Mouse (Mus musculus) thymus, postnatal 0 days (tissue): ENCODE data around the gene Ubox5. TPM values are rescaled to one million over a fixed set of nuclear protein-coding genes. Genes with fewer than 3 reads are reported as not detected.

Experiments
- DNase-seq: peaks from one replicate; pipeline ENCODE4 v3.0.0-alpha.2; 2015; ENCODE audit warnings: low spot score
- polyA plus RNA-seq: library from polyadenylated mRNA; unstranded; fragments of >200 nt; fragmentation: Nextera tagmentation; extraction: Ambion mirVana; gene quantifications from 2 replicates; pipeline ENCODE4 v1.2.1, GENCODE M21; 2015

Ubox5 gene
- polyA plus RNA-seq, 1 experiment from 2014 or later: 9.3 TPM

DNA sequence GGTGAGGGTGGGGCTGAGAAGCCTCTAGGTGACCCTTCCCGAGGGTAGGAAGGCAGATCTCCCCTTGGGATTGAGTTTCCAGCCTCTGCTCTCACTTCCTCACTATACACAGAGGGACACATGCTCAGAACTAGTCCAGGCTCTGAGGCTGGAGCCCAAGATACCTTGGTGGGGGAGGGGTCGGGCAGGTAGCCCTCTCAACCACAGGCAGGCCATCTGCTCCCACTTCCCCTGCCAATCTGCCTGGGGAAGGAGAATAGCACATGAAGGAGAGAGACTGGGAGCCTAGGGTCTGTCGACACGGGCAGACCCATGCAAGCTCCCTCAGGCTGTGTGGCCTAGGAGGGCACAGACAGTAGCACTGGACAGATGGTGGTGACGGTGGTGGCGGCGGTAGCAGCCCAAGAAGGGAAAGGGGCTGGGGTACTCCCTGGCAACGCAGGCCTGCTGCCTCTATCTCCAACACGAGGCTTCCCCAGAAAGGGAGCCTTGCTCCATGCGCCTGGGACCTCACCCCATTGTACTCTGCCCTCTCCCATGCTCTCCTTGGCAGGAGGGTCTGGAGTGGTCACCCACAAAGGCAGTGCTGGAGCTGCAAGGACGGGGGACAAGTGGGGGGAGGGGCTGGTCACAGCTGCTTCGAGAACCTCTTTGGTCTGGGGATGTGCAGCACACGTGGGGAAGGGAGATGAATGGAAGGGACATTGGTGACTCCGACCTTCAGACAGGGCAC is 4.3 kb upstream of the Ubox5 start:
- DNase-seq: no peak

DNA sequence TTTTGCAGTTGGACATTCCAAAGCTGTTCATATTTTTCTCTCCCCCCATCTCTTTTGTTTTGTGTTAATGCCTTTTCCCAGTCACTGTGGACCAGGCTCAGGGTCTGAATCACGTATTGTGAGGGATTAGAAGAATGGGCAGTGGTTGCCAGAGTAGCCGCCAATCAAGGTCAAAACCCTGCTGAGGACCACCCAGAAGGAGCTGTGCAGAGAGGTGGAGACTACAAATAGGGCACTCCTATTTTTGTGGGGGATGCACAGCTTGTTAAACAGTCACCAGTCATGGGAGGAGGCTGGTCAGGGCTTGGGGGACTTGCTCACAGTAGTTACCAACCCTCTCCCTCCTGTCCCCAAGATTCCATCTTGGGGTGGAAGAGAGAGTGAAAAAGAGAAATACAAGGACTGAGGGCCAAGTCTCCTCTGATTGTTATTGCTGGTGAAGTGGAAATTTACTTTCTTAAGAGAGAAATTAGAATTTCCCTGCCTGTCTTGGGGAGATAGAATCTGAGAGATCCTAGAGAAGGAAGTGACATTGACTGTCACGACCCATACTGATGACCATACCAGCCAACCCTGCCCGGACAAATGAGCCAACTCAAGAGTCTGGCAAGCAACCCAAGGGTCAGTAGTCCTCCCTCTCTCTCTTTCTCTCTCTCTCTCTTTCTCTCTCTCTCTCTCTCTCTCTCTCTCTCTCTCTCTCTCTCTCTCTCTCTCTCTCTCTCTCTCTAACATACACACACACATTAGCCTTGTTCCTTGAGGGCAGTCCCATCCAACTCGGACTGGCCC is 3.2 kb upstream of the Ubox5 start:
- DNase-seq: no peak

DNA sequence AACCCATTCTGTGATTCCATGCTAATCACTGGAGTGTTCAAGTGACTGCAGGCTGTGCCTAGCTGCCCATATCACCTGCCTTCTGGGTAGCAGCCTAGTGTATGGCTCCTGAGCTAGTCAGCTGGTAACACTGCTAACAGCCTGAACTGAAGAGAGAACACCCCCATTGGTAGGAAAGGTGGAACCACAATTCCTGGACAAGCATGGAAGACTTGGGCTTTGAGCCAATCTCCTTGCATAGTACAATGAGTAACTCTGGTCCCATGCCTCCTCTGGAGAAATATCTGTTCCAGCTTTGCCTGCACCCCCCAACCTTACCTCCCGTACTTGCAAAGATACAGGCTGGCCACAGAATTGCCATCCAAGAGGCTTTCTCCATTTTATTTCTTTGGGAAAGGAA is 2.6 kb upstream of the Ubox5 start:
- DNase-seq: no peak

DNA sequence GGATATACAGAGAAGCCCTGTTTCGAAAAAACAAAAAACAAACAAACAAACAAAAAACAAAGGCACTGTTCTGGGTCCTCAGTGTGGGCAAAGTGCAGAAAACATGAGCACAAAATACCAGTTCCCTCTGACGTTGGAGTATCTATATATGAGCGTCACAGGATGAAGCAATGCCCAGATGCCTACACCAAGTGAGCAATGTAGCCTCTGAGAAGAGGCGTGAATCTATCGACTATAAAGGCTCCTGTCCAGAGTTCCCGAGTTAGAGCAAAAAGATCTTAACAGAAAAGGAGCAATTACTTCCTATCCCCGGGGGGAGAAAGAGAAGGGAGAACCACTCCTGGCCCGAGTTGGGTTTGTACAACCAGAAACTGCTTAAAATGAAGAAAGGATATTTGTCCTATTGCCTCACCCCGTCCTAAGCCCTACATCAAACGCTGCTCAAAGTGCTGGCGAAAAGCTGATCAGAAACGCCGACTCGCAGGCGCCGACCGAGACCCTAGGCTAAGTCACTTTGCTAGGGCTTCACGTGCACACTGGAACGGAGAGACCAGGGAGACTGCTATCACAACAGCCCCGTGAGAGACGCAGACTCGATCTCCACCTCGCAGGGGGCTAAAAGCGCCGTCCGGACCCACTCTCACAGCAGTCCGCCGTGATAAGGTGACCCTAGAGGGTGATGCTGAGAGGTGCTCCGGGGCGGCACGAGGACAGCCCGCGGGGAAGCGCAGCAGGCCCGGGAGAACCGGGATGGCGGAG is 579 bp downstream of the Ubox5 start:
- peak; percentile 4 for DNase-seq

DNA sequence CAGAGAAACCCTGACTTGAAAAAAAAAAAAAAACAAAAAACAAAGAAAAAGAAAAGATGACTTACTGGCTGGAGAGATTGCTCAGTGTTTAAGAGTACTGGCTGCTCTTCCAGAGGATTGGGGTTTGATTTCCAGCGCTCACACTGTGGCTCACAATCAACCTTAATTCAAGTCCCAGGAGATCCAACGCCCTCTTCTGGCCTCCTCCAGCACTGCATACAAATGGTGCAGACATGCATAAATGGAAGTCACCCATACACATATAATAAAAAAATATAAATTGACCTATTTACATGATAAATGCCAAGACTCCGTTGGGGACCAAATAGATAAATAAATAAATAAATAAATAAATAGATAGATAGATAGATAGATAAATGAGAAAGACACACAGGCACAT is 1.4 kb downstream of the Ubox5 start:
- DNase-seq: peak; percentile 10

DNA sequence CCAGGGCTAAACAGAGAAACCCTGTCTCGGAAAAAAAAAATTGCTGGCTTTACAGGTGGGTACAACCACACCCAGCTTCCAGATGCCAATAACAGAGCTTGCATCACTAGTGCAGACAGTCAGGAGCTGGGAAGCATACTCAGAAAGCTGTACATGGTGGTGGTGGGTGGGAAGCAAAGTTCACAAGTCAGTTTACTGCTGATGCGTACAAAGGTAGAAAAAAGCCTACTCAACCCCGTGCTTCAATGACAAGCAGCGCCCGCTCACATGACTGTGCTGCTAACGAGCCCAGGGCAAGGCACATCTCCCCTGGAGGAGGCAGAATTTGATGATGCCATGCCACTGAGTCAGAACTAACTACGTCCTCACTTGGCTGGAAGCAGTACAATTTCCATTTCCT is 10.9 kb downstream of the Ubox5 start:
- no peak for DNase-seq

DNA sequence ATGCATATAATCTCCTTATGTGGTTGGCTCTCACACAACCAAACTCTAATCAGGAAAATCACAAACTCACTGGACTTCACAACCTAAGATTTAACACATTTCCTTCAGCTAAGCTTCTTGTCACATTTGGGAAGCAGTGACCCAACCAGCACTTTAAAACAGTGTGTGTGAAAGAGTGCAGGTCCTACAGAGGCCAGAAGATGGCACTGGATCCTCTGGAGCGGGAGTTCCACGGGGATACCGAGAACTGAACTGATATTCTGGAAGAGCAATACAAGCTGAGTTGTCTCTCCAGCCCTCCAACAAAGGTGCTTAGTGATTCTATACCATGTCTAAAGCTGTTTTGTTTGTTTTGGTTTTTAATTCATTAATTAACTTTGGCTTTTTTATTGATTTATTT is 16.7 kb downstream of the Ubox5 start:
- DNase-seq: peak; percentile 9

DNA sequence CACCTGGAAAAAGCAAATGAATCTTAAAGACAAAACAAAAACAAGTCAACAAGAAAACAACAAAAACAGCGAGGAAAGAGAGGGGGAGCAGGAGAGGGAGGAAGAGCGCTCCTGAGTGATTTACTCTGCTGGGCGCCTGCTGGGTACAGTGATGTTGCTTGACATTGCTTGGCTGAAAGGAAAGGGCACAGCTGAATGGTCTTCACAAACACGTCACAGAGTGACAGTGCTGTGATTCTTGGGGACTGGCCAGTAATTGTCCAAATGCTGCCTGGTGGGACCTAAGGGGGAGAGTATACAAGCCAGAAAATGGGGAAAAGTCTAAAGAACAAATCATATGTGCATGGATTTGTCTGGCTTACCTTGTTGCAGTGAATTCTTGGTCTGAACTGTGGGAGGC is 27.6 kb downstream of the Ubox5 start:
- no peak for DNase-seq

DNA sequence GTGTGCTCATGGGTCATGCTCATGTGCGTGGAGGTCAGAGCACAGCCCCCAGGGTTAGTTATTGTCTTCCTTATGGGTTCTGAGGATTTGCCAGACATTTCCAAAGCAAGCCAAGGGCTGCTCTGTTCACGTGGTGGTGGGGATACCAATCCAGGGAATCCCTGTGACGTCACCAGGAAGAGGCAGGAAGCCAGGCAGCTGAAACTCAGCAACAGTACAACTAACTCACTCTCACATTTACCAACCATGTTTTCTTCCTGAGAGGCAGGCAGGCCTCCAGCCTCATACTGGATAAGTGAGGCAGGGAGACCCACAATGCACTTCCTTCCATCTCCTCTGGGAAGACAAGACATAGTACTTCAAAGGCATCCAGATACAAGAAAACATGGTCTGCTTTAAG is 31.4 kb downstream of the Ubox5 start:
- no peak for DNase-seq

DNA sequence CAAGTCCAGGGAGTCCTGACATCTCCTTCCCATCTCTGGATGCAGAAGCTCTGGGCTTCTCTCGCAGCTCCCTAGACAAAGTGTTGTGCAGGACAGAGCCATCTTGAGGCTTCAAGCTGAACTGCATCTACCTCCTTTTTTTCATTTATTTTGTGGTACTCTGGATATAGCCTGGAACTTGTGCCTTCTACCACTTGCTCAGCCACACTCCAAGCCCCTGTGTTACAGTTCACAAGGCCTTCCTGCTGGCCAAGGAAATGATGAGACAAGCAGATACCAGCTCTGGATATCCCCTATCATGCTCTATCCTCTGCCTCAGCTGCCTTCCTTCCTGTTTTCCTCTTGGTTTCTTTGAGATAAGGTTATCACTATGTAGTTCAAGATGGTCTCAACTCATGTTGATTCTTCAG is 32.2 kb downstream of the Ubox5 start:
- DNase-seq: peak; percentile 27

DNA sequence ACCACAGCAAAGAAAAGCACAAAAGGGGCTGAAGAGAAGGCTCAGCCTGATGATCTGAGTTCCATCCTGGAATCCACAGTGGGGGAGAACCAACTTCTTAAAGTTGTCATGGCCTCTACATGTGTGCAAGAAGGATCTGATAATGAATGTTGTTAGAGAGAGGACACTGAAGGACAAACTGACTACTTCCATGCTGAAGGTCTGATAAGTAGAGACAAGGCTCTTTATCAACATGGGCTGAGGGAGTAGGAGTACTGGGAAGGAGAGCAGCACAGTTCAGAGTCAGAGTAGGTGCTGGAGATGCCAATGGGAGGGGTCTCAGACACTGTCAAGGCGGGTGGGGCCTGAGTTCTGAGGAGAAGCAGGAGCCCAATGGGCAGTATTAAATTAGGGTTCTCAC is 34.2 kb downstream of the Ubox5 start:
- no peak for DNase-seq

DNA sequence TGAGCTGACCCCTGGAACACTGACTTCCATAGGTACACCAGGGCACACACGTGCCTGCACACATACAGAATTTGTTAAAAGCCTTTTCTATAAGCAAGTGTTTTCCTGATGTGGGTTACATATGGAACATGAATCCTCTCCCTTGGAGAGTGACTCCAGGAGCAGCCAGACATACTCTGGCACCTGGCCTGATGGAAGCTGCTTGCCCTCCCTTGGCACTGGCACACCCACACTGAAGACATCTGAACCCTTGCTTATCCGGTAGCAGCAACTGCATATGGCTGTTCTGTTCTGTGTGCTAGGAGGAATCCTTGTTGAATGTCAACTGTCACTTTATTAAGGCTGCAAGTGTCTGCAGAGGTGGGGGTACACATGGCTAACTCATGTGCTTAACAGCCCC is 38.8 kb downstream of the Ubox5 start:
- DNase-seq: no peak

DNA sequence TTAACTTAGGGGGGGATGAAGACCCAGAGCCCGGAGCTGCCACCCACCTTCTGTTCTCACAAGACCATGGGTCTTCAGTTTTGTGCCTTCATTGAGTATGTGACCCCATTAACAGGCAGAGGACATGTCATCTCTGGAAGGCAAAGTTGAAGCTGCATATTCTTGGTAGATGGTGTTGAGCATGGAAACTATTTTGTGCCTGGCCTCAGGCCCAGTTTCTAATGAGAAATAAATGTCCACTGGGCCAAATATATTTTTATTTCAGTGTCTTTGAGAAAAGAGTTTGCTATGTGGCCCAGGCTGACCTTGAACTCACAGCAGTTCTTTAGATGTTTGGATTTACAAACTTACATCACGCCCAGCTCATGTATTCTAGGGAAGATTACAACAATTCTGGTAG is 40.1 kb downstream of the Ubox5 start:
- no peak for DNase-seq

DNA sequence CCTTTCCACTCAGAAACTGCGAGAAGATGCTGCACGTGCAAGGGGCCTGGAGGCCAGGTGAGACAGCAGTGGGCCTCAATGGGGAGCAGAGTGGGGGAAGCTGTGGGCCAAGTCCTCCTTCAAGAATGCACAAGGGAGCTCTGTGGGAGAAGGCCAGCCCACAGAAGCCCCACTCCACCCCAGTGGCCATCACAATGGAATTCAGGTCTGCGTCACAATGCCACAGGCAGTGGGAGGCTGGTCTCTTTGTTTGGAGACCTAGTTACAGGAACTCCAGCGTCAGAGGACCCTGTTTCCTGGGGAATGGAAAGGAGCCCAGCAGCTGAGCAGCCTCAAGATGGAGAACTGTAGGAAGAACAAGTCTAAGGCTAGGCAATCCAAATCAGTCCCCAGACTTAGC is 40.7 kb downstream of the Ubox5 start:
- DNase-seq: no peak

DNA sequence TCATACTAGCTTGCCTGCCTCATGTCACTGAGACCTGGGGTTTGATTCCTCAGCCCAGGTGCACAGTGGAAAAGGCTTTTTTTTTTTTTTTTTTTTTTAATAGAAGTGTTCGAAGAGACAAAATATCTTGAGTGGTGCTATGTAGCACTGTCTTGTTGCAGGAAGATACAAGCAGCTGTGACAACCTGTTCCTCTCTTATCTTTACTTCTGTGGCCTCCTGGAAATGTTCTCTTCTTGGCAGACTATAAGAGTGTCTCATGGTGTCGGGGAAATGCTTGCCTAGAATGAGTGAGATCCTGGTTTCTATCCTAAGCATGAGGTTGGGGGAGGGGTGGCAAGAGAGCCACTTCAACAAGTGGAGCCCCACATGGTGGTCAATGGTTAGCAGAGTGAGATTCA is 41.5 kb downstream of the Ubox5 start:
- DNase-seq: no peak

DNA sequence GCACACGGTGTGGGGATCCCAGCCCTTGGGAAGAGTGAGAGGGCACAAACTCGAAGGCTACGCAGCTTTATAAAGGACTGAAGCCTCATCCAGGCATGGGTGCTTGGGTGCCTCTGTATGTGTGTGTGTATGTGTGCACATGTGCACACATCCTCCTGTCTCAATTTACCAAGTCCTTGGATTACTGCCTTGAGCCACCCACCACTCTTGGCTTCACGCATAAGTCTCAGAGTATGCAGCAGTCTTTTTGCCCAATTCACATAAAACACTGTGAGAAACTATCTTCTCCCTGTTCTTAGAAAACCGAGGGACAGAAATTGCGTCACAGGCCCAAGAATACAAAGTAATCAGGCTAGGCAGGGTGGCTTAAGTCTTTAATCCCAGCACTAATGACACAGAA is 43.8 kb downstream of the Ubox5 start:
- DNase-seq: no peak

DNA sequence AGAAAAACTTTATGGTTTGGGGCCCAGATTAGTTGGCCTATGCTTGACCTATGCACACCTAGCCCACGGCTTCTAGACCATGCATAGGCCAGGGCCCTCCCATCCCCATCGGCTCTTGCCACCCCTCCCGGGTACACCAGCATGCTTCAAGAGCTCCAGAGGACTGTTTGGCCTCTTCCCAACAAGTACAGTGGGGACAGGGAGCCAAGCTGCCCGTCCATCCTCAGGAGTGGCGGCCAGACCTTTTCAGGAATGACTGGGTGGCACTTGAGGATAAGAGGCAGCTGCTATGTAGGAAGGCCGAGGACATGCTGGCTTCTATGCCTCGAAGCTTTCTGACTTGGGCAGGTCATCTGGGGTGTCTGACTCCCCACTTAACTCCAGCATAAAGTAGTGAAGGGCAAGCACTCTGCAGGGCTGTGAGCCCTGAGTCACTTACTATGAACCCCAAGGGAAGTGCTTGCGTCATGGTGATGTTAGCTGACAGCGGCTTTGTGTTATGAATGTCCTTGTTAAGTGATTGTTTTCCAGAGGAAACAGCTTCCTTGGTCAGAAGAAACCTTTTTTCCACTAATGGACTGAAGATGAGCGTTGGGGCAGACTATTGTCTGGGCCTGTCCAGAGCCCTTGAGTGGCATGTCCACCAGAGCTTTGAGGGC is 45.8 kb downstream of the Ubox5 start:
- no peak for DNase-seq

DNA sequence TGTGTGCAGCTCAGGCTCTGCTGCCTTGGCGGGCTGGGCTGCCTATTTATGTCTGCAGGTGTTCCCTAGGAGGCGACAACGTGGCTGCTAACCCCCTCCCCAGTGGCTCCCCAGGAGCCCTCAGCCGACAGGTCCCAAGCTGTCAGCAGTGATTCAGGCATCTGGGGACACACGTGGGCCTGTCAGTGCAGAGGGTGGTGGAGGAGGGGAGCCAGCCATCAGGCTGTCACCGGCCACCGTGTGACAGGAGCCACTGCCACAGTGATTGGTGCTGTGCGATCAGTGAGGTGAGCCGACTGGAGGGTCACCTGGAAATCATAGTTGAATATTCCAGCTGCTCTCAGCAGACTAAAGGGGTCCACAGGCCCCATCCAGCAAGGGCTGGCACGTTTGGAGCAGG is 47.3 kb downstream of the Ubox5 start, which contains the start of gene Avp:
Avp (minus strand) TSS at position 3 of the 400 bp plus-strand sequence.
- no peak for DNase-seq

DNA sequence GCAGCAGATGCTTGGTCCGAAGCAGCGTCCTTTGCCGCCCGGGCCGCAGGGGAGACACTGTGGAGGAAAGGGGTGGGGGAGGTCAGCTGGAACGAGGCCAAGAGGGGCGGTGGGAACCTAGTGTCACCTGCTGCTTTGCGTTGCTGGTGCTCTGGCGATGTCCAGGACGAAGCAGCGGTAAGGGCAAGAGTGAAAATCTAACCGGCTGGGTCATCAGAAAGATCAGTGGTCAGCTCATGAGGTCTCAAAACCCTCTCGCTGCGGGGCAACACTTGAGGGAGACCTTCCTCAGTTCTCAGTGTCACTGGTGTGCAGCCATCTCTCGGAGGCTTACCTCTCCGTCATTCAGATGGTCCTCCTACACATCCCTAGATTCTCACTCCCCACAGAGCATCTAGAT is 48.6 kb downstream of the Ubox5 start:
- DNase-seq: no peak

DNA sequence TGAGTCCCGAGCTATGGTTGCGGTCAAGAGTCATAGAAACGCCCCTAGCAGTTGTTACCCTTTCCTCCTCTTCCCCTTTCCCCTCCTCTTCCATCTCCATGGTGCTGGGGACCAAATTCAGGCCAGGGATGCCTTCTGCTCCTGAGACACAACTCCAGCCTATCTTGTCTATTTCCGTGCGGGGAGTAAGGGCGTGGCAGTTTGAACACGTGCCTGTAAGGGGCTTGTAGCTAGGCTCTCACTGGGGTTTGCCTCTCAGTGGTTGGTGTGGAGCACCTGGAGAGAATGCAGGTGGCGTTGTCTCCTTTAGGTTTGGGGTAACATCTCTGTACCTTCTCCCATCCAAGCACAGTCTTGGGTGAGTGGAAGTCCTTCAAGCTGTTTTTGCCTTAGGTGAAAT is 50.0 kb downstream of the Ubox5 start:
- peak; percentile 10 for DNase-seq

DNA sequence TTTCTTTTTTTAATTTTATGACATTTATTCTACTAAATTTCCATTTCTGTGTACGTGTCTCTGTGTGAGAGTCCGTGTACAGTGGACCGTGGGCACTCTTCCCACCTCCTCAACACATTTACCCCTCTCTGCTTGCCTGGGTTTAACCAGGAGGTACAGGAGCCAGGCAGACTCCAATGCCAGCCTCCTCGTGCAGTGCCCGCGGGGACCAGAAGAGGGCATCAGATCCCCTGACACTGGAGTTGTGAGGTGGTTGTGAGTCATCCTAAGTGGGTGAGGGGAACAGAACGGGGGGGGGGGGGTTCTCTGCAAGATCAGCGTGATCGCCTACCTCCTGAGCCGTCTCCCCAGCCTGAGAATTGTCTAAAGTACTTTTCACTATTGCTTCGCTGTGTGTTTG is 51.7 kb downstream of the Ubox5 start:
- DNase-seq: peak; percentile 58

DNA sequence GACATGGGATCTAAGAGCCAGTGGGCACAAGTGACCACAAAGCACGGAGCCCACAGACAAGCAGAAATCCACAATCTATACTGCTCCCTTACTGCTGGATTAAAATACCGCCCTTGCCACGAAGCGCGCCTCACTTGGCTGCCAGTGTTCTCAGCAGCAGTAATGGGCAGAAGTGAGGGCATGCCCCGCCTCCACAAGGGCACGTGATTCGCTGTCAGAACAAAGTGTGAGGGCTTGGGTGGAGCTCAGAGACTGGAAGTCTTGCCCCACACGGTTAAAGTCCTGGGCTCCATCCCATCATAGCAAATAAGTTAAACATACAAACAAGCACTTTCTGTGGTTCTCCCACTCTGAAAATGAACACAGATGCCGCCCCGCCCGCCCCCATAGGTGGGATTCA is 52.2 kb downstream of the Ubox5 start:
- DNase-seq: peak; percentile 28
